Mouse (Mus musculus) stomach, embryonic 16.5 days (tissue): ENCODE measurements around the gene Npas3. TPM values are rescaled to one million over a fixed set of nuclear protein-coding genes. Genes with fewer than 3 reads are reported as not detected.

ENCODE experiments used
- ATAC-seq: fragments of 200-750 bp; cut with Nextera tagmentation; 2 replicates; pipeline ENCODE4 v1.8.0; 2017; ENCODE audit warnings: moderate number of reproducible peaks, moderate TSS enrichment; ENCODE audit not compliant: insufficient read depth, low FRiP score
- H3K27ac ChIP-seq: fragments of 300-500 bp; sonication (generic); 2 replicates; pipeline ENCODE4 v1.5.1; 2014; ENCODE audit warnings: low read length
- H3K27me3 ChIP-seq: fragments of 300-500 bp; sonication (generic); 2 replicates; pipeline ENCODE4 v1.6.1; 2014; ENCODE audit warnings: low read length, control low read depth, mixed read lengths; ENCODE audit not compliant: control insufficient read depth, insufficient read depth
- H3K36me3 ChIP-seq: fragments of 300-500 bp; sonication (generic); 2 replicates; pipeline ENCODE4 v1.6.1; 2014; ENCODE audit warnings: low read length; ENCODE audit not compliant: control insufficient read depth, insufficient read depth
- H3K4me1 ChIP-seq: fragments of 300-500 bp; sonication (generic); 2 replicates; pipeline ENCODE4 v1.6.1; 2014; ENCODE audit warnings: low read length, control low read depth, mixed read lengths; ENCODE audit not compliant: control insufficient read depth, insufficient read depth
- H3K4me2 ChIP-seq: fragments of 300-500 bp; sonication (generic); 2 replicates; pipeline ENCODE4 v1.6.1; 2014; ENCODE audit warnings: low read depth, low read length, mixed read lengths
- H3K4me3 ChIP-seq: fragments of 300-500 bp; sonication (generic); replicated peaks from 2 replicates; pipeline ENCODE4 v1.5.1; 2014; ENCODE audit warnings: mild to moderate bottlenecking, low read length
- H3K9ac ChIP-seq: fragments of 300-500 bp; sonication (generic); 2 replicates; pipeline ENCODE4 v1.6.1; 2014; ENCODE audit warnings: low read length
- H3K9me3 ChIP-seq: fragments of 300-500 bp; sonication (generic); replicated peaks from 2 replicates; pipeline ENCODE4 v1.6.1; 2016; ENCODE audit warnings: low read length, control low read depth; ENCODE audit not compliant: control insufficient read depth
- WGBS: fragments of 180-500 bp; shearing (Covaris S2); extraction: QIAGEN DNeasy Blood & Tissue Kit; methylation state at CpG from one replicate; pipeline ENCODE4 v1.1.7; 2014; 5-methylcytosine and 5-hydroxymethylcytosine counted together
- polyA plus RNA-seq: library from polyadenylated mRNA; unstranded; fragments of >200 nt; fragmentation: Nextera tagmentation; extraction: Ambion mirVana; gene quantifications from 2 replicates; pipeline ENCODE4 v1.2.1, GENCODE M21; 2015

The Npas3 gene
- polyA plus RNA-seq, 1 experiment from 2014 or later, result 1.8 TPM

DNA sequence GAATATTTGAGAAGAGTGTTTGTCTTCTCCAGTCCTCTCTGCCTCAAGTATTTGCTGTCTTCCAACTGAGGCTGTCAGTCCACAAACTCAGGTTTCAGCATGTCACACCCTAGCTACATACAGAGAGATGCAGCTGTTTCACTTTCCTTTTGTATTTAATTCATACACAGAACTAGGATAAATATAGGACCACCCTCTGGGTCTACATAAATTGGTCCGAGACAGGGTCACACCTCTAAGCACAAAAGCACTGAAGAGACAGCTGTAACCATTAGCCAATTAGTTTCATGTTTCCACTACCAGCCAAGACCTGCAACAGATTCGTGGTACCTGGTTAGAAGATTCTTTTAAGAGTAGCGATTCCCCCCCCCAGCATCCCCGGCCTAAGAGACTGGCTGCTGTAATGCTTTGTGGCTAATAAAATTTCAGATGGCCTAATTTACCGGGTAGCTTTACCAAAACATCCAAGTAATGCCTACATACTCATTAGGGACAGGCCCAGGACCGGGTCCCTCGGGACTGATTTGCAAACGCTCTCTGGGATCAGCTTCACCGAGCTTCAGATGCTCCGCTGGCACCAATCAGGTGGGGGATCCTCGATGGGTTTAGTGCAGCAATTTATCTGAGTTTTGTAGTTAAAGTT is 376.0 kb downstream of the Npas3 start:
- Histone ChIP-seq H3K4me1 (no peaks in the 10 kb centered on the region), H3K4me2 (no peak overlapping the region), H3K27ac (no peak overlapping the region), H3K9ac (no peak overlapping the region), H3K36me3 (no peaks in the 10 kb centered on the region), H3K27me3 (no peaks in the 10 kb centered on the region), H3K9me3 (no peaks in the 10 kb centered on the region), H3K4me3 (no peak overlapping the region)
- WGBS, result 72% methylated on average over 11 of the region's 11 CpGs
- ATAC-seq, result no peak

DNA sequence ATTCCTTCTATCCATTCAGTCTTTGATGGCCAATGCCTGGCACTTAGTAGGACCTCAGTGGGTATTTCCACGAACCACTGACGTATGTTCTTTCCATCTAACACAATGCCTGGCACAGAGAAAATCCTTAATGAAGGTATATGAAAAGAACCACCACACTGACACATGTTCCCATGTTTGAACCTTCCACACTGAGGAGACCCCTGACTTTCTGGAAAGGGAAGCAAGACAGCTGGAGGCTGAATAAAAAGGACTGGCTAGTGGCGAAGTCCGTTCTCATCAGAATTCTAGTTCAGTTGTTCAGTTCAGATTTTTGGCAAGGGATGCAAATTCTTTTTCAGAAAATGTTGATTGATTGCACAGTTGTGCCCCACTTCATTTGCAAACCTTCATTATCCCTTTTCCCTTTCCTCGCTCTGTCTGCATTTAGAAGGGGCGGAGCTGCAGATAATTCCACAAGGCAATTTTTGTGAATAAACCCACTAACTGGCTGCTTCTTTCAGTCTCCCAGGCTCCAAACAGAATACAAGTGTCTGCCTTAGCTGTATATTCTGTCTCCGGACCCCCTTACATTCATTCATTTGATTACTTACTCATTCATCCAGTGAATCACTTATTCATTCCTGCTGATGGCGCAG is 381.1 kb downstream of the Npas3 start:
- H3K36me3 ChIP-seq, result no peaks in the 10 kb centered on the region
- no peaks in the 10 kb centered on the region for H3K4me1 ChIP-seq
- no peak overlapping the region for H3K4me3 ChIP-seq
- H3K4me2 ChIP-seq, result no peak overlapping the region
- no peaks in the 10 kb centered on the region for H3K9me3 ChIP-seq
- WGBS, result 82% methylated on average over 8 of the region's 8 CpGs
- no peaks in the 10 kb centered on the region for H3K27me3 ChIP-seq
- ATAC-seq, result no peak
- no peak overlapping the region for H3K27ac ChIP-seq
- H3K9ac ChIP-seq, result no peak overlapping the region

DNA sequence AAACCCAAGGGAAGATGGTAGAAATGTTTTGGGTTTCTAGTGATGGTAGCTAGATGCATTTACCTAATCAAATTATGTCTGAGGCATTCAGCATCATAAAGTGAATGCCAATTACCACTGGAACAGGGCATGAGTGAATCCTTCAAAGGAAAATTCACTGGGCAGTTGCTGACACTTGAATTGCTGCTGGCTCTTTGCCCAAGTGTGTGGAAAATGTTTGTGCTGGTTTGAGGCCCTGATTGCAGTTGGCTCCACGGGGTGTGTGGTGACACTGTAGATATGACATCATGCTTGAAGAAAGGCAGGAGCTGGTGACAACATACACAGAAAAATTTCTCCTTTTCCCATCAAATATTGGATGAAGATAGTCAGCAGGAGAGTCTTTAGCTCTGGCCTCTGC is 382.1 kb downstream of the Npas3 start:
- Histone ChIP-seq H3K4me3 (no peak overlapping the region), H3K4me2 (no peak overlapping the region), H3K27me3 (no peaks in the 10 kb centered on the region), H3K36me3 (no peaks in the 10 kb centered on the region), H3K27ac (no peak overlapping the region), H3K4me1 (no peaks in the 10 kb centered on the region), H3K9me3 (no peaks in the 10 kb centered on the region), H3K9ac (no peak overlapping the region)
- WGBS, result 24% methylated on average over 1 of the region's 1 CpGs
- ATAC-seq, result no peak

DNA sequence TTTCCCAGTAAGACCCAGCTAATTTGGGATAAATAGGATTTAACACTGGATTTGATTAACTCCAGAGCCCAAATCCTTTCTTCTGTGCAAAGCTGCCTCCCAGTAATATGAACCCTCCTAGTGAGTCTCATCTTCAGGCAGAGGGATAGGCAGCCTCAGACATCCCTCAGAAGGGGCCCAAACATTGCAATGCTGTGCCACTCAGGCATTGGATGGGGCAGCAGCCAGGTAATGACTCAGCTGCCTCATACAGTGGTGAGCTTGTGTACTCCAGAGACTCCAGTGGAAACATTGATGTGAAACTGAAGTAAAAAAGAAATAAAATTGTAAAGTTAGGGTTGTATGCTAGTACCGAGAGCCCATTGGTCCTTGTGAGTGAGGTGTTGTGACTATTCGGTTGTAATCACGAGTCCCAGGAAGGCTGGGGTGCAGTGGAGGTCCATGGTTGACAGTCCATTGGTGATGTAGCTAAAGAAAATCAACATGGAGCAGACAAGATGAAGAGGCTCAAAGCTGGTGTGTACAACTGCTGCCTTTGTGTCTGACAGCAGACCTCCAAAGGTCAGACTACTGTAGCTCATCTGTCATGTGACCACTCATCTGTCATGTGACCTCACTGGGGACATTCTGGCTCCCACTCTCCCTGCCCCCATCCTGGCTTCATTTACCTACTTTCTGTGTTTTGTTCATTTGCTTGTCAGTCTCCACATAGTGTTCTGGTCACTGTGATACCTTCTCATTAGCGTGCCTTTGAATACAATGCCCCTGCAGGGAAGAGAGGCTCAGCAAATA is 383.0 kb downstream of the Npas3 start:
- Histone ChIP-seq H3K4me3 (no peak overlapping the region), H3K36me3 (no peaks in the 10 kb centered on the region), H3K9ac (no peak overlapping the region), H3K4me2 (no peak overlapping the region), H3K4me1 (no peaks in the 10 kb centered on the region), H3K9me3 (no peaks in the 10 kb centered on the region), H3K27me3 (no peaks in the 10 kb centered on the region), H3K27ac (no peak overlapping the region)
- WGBS, result 93% methylated on average over 4 of the region's 4 CpGs
- no peak for ATAC-seq

DNA sequence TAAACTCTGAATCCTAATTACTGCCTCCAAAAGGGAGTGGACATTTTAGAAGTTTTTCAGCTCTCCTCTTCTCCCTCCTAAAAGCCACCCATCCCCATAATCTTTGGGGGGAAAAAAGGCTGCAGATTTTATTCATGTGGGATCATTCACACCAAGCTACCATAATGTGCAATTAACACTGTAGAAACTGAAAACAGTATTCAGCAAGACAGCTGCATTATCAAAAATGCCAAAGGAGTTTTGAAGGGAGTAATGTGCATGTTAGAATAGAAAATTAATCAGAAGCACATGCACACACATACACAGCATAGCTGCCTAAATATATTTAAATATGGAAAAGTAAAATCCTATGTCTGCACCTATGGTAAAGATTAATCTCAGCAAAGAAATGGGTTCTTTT is 390.1 kb downstream of the Npas3 start:
- no peak overlapping the region for H3K27ac ChIP-seq
- ATAC-seq, result no peak

DNA sequence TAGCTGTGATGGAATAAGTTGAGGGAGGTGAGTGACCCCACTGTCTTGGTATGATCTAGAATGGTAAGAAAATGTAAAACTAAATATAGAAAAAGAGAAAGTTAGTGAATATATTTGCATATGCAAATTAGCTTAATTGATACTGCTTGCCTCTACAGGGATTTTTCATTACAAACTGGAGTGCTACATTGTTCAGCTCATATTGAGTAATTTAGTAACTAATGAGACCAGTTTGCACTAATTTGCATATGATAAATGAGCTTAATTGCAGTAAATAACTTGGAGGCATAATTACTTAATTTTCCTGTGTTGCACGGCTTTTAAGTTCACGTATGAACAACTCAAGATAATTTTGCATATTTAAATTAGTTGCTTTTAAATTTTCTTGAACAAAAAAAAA is 398.8 kb downstream of the Npas3 start:
- Histone ChIP-seq H3K9ac (no peak overlapping the region), H3K9me3 (no peaks in the 10 kb centered on the region), H3K27me3 (no peaks in the 10 kb centered on the region), H3K4me2 (no peak overlapping the region), H3K36me3 (no peaks in the 10 kb centered on the region), H3K4me1 (no peaks in the 10 kb centered on the region), H3K4me3 (no peak overlapping the region), H3K27ac (no peak overlapping the region)
- no peak for ATAC-seq
- 83% methylated on average over 2 of the region's 2 CpGs for WGBS

More for the DNA sequence above, 390.1 kb downstream of the Npas3 start:
- H3K27me3 ChIP-seq, result no peaks in the 10 kb centered on the region
- H3K4me1 ChIP-seq, result no peaks in the 10 kb centered on the region
- H3K4me2 ChIP-seq, result no peak overlapping the region
- no peaks in the 10 kb centered on the region for H3K36me3 ChIP-seq
- no peaks in the 10 kb centered on the region for H3K9me3 ChIP-seq
- H3K9ac ChIP-seq, result no peak overlapping the region
- no peak overlapping the region for H3K4me3 ChIP-seq

DNA sequence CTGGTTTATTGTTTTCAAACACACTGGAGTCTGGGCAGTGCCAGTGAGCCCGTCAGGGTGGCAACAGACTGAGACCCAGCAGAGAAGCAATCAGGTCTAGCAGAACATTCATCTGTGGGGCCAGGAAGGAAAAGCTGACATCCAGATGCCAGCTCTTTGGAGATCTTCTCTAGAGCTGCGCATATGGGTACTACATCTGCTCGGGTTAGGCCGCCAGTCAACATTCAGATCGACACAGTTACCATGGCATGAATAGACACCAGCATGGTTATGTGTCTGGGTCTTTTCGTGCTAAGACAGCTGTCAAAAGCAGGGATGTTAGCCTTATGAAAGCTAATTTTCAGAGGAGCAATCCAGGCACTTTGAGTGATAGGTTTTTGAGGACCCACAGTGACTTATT is 407.8 kb downstream of the Npas3 start:
- Histone ChIP-seq H3K4me2 (no peak overlapping the region), H3K4me1 (no peaks in the 10 kb centered on the region), H3K27me3 (no peaks in the 10 kb centered on the region), H3K27ac (no peak overlapping the region), H3K4me3 (no peak overlapping the region), H3K9ac (no peak overlapping the region), H3K9me3 (no peaks in the 10 kb centered on the region), H3K36me3 (no peaks in the 10 kb centered on the region)
- ATAC-seq, result no peak
- WGBS, result 87% methylated on average over 6 of the region's 6 CpGs

DNA sequence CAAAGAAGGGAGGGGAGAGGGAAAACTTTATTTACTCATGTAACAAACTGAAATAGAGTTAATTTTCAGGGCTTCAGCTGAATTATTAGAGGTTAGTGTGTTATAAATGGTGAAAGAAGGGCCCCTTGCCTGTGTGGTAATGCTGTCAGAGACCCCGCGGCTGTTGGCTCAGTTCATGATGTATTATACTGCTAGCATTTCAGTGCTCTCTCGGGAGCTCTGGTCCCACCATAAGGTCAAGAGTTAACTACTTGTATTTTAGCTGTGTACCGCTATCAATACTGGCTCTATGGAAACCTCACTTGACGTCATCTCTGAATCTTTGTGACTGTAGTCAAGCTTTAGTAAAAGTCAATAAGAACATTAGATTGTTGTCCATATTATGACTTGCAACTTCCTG is 415.6 kb downstream of the Npas3 start:
- no peak overlapping the region for H3K27ac ChIP-seq
- H3K4me1 ChIP-seq, result no peaks in the 10 kb centered on the region

DNA sequence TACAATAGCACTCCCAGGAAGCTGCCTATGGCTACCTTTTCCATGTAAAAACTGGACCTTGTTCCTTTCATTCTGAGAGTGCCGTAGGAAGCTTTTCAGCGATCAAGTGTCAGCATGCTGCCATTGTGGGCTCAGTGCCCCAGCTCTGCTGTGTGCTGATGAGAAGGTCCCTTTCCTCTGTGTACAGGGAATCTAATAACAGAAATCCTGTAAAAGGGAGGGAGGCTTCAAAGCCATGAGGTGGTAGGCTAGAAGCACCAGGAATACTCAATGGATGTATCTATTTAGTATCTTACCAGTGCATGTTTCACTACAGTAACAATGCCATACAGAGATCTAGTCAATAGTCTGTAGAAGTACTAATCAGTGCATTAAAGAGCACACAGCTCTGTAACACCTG is 423.4 kb downstream of the Npas3 start:
- H3K4me2 ChIP-seq, result no peak overlapping the region
- H3K4me1 ChIP-seq, result no peaks in the 10 kb centered on the region
- no peaks in the 10 kb centered on the region for H3K36me3 ChIP-seq
- H3K9me3 ChIP-seq, result no peaks in the 10 kb centered on the region
- H3K9ac ChIP-seq, result no peak overlapping the region
- no peaks in the 10 kb centered on the region for H3K27me3 ChIP-seq
- no peak overlapping the region for H3K27ac ChIP-seq
- ATAC-seq, result no peak
- no peak overlapping the region for H3K4me3 ChIP-seq
- 92% methylated on average over 2 of the region's 2 CpGs for WGBS

More for the DNA sequence above, 415.6 kb downstream of the Npas3 start:
- Histone ChIP-seq H3K4me3 (no peak overlapping the region), H3K36me3 (no peaks in the 10 kb centered on the region), H3K9me3 (no peaks in the 10 kb centered on the region), H3K27me3 (no peaks in the 10 kb centered on the region), H3K4me2 (no peak overlapping the region), H3K9ac (no peak overlapping the region)
- 30% methylated on average over 5 of the region's 5 CpGs for WGBS
- ATAC-seq, result no peak
